Mouse (Mus musculus) CH12.LX (cell line): ENCODE measurements around the gene Rps6ka2.

Experiments used
- E2F4 ChIP-seq: IDR thresholded peaks from 2 replicates; pipeline ENCODE4 v1.6.1; 2011; ENCODE audit warnings: low read depth, low read length, improper control_type of control experiment; ENCODE audit not compliant: insufficient replicate concordance
- ELF1 ChIP-seq: IDR thresholded peaks from 2 replicates; pipeline ENCODE4 v1.6.1; 2014; ENCODE audit warnings: low read depth, mild to moderate bottlenecking, inconsistent platforms, low read length, improper control_type of control experiment
- EP300 ChIP-seq: IDR thresholded peaks from 2 replicates; pipeline ENCODE4 v1.6.1; 2011; ENCODE audit warnings: low read length, improper control_type of control experiment
- ETS1 ChIP-seq: conservative IDR thresholded peaks from 2 replicates; pipeline ENCODE4 v1.6.1; 2012; ENCODE audit warnings: low read depth, mild to moderate bottlenecking, inconsistent platforms, low read length, improper control_type of control experiment, moderate library complexity
- JUN ChIP-seq: IDR thresholded peaks from 2 replicates; pipeline ENCODE4 v1.6.1; 2011; ENCODE audit warnings: low read depth, mild to moderate bottlenecking, low read length, improper control_type of control experiment, moderate library complexity; ENCODE audit not compliant: insufficient read depth
- MAZ ChIP-seq: IDR thresholded peaks from 2 replicates; pipeline ENCODE4 v1.6.1; 2012; ENCODE audit warnings: low read depth, mild to moderate bottlenecking, inconsistent platforms, low read length, improper control_type of control experiment, moderate library complexity
- MYC ChIP-seq: IDR thresholded peaks from 2 replicates; pipeline ENCODE4 v1.6.1; 2011; ENCODE audit warnings: low read depth, mild to moderate bottlenecking, improper control_type of control experiment, low read length
- POLR2A ChIP-seq: IDR thresholded peaks from 2 replicates; pipeline ENCODE4 v1.6.1; 2011; ENCODE audit warnings: low read depth, mild to moderate bottlenecking, improper control_type of control experiment, low read length
- SMC3 ChIP-seq: IDR thresholded peaks from 2 replicates; pipeline ENCODE4 v1.6.1; 2011; ENCODE audit warnings: low read depth, low read length, improper control_type of control experiment
- TBP ChIP-seq: conservative IDR thresholded peaks from 2 replicates; pipeline ENCODE4 v1.6.1; 2011; ENCODE audit warnings: low read depth, low read length, improper control_type of control experiment
- ZKSCAN1 ChIP-seq: IDR thresholded peaks from 2 replicates; pipeline ENCODE4 v1.6.1; 2012; ENCODE audit warnings: low read depth, inconsistent platforms, low read length, improper control_type of control experiment, borderline replicate concordance

DNA sequence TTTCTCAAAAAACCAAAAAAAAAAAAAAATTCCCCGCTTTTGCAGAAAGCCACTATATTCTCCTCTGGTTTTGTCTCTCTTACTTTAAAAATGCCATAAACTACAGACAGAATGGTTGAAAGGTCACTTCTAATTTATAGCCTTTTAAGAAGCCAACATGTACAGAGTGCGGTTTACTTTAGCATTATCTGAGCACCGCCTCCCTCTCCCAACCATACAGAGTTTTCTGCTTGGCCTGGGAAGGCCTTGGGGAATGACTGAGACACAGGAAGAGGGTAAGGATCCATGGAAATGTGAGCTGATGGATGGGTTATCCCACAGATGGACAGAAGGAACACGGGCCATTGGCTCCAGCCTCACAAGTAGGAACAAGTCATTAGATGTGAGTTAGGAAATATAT lies 92.7 kb downstream of the Rps6ka2 start:
- no peak for TF ChIP-seq POLR2A
- no peak for TF ChIP-seq ELF1
- TF ChIP-seq ZKSCAN1: no peak
- no peak for TF ChIP-seq MYC
- TF ChIP-seq EP300: no peak
- TF ChIP-seq SMC3: no peak
- TF ChIP-seq MAZ: no peak
- no peak for TF ChIP-seq ETS1
- TF ChIP-seq TBP: no peak
- TF ChIP-seq JUN: no peak
- no peak for TF ChIP-seq E2F4
